Mouse (Mus musculus) liver, embryonic 12.5 days (tissue): ENCODE measurements around the gene Stmnd1. TPM values are rescaled to one million over a fixed set of nuclear protein-coding genes. Genes with fewer than 3 reads are reported as not detected.
"Not testable (repeated sequence)": the region's sequence is repeated elsewhere in the genome, so short reads cannot be mapped to it uniquely, and the experiment has no call there.

Experiments used
- ATAC-seq: fragments of 200-750 bp; cut with Nextera tagmentation; 2 replicates; pipeline ENCODE4 v1.8.0; 2017; ENCODE audit warnings: moderate number of reproducible peaks, mild to moderate bottlenecking, moderate library complexity
- H3K27ac ChIP-seq: fragments of 300-500 bp; sonication (generic); 2 replicates; pipeline ENCODE4 v1.5.1; 2016; ENCODE audit warnings: mild to moderate bottlenecking
- H3K27me3 ChIP-seq: fragments of 300-500 bp; sonication (generic); replicated peaks from 2 replicates; pipeline ENCODE4 v1.6.1; 2016; ENCODE audit warnings: mild to moderate bottlenecking, moderate library complexity
- H3K36me3 ChIP-seq: fragments of 300-500 bp; sonication (generic); 2 replicates; pipeline ENCODE4 v1.6.1; 2016; ENCODE audit warnings: mild to moderate bottlenecking, moderate library complexity
- H3K4me1 ChIP-seq: fragments of 300-500 bp; sonication (generic); 2 replicates; pipeline ENCODE4 v1.6.1; 2016
- H3K4me2 ChIP-seq: fragments of 300-500 bp; sonication (generic); 2 replicates; pipeline ENCODE4 v1.6.1; 2016; ENCODE audit warnings: mild to moderate bottlenecking, moderate library complexity
- H3K4me3 ChIP-seq: fragments of 300-500 bp; sonication (generic); 2 replicates; pipeline ENCODE4 v1.5.1; 2016; ENCODE audit warnings: mild to moderate bottlenecking, moderate library complexity
- H3K9ac ChIP-seq: fragments of 300-500 bp; sonication (generic); 2 replicates; pipeline ENCODE4 v1.6.1; 2016; ENCODE audit warnings: mild to moderate bottlenecking, moderate library complexity
- H3K9me3 ChIP-seq: fragments of 300-500 bp; sonication (generic); replicated peaks from 2 replicates; pipeline ENCODE4 v1.6.1; 2016; ENCODE audit warnings: mild to moderate bottlenecking, moderate library complexity
- whole genome bisulfite sequencing: fragments of 180-500 bp; shearing (Covaris S2); methylation state at CpG from one replicate; pipeline ENCODE4 v1.1.7; 2016; ENCODE audit not compliant: insufficient replicate concordance; 5-methylcytosine and 5-hydroxymethylcytosine counted together
- polyA plus RNA-seq: library from polyadenylated mRNA; unstranded; fragments of >200 nt; fragmentation: Nextera tagmentation; extraction: Ambion mirVana; gene quantifications from 2 replicates; pipeline ENCODE4 v1.2.1, GENCODE M21; 2016

Stmnd1 gene
- polyA plus RNA-seq, 1 experiment from 2014 or later, result not detected

DNA sequence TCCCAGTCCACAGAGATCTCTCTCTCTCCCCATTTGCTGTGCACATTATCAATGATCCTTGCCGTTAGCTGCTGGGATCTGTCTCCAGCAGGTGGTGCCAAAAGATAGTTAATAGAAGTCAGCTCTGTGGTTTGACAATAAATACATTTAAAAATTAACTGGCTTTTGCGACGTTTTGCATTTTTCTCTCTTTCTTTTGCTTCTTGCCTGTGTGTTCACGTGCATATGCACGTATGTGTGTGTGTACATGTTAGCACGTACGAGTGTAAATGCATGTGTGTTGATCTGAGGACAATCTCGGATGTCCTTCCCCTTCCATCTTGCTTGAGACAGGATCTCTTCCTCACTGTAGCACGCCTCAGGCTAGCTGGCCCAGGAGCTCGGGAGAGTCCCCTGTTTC is 37.3 kb downstream of the Stmnd1 start:
- Histone ChIP-seq H3K27me3 (no peaks in the 10 kb centered on the region), H3K27ac (no peak overlapping the region), H3K9ac (no peak overlapping the region), H3K4me1 (no peaks in the 10 kb centered on the region), H3K36me3 (no peaks in the 10 kb centered on the region), H3K9me3 (no peaks in the 10 kb centered on the region), H3K4me3 (no peak overlapping the region), H3K4me2 (no peak overlapping the region)
- WGBS, result 35% methylated on average over 10 of the region's 10 CpGs
- no peak for ATAC-seq

DNA sequence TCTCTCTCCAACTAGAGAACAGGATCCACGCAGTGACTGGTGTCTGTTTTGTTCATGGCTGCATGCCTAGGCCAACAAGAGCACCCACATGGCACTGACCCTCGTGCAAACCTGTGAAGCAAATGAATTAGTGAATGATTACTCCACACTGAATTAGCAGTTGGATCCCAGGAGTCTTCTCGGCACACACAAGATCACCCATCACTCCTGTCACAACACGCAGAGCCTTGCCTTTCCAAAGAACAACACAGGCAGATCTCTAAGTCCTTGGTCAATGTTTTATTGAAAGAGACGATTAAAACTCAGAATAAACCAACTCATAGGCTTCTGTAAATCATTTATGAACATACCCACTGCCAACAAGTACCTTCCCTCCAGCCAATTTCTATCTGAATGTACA is 39.7 kb downstream of the Stmnd1 start:
- 56% methylated on average over 5 of the region's 5 CpGs for WGBS
- no peak for ATAC-seq
- Histone ChIP-seq H3K27ac (no peak overlapping the region), H3K27me3 (no peaks in the 10 kb centered on the region), H3K4me3 (no peak overlapping the region), H3K9ac (no peak overlapping the region), H3K9me3 (no peaks in the 10 kb centered on the region), H3K4me2 (no peak overlapping the region), H3K36me3 (no peaks in the 10 kb centered on the region), H3K4me1 (no peaks in the 10 kb centered on the region)

GRCm38 (mm10) chr13:46315165-46315564 is 41.6 kb downstream of the Stmnd1 start:
- Histone ChIP-seq H3K27me3 (no peaks in the 10 kb centered on the region), H3K9ac (no peak overlapping the region), H3K4me1 (no peaks in the 10 kb centered on the region), H3K4me2 (no peak overlapping the region), H3K9me3 (no peaks in the 10 kb centered on the region), H3K27ac (no peak overlapping the region), H3K36me3 (no peaks in the 10 kb centered on the region), H3K4me3 (no peak overlapping the region)
- no peak for ATAC-seq
- 82% methylated on average over 7 of the region's 7 CpGs for WGBS

- Histone ChIP-seq H3K27ac (no peak overlapping the region), H3K4me1 (no peaks in the 10 kb centered on the region), H3K4me2 (no peak overlapping the region), H3K4me3 (no peak overlapping the region), H3K9ac (no peak overlapping the region), H3K9me3 (no peaks in the 10 kb centered on the region), H3K27me3 (no peaks in the 10 kb centered on the region), H3K36me3 (no peaks in the 10 kb centered on the region)
- 58% methylated on average over 4 of the region's 4 CpGs for WGBS
- no peak for ATAC-seq
These were observed 52.9 kb downstream of the Stmnd1 start for GRCm38 (mm10) chr13:46326351-46326985.

- Histone ChIP-seq H3K27ac (no peak overlapping the region), H3K36me3 (no peaks in the 10 kb centered on the region), H3K4me2 (no peak overlapping the region), H3K4me1 (0 out of 2 replicates have a peak, but pooled peaks cover 8% of the 10 kb centered on the region), H3K9me3 (peaks cover 6% of the 10 kb centered on the region), H3K9ac (no peak overlapping the region), H3K4me3 (no peak overlapping the region), H3K27me3 (no peaks in the 10 kb centered on the region)
- 67% methylated on average over 6 of the region's 6 CpGs for WGBS
- no peak for ATAC-seq
These were observed 61.5 kb downstream of the Stmnd1 start for GRCm38 (mm10) chr13:46335020-46335419.

DNA sequence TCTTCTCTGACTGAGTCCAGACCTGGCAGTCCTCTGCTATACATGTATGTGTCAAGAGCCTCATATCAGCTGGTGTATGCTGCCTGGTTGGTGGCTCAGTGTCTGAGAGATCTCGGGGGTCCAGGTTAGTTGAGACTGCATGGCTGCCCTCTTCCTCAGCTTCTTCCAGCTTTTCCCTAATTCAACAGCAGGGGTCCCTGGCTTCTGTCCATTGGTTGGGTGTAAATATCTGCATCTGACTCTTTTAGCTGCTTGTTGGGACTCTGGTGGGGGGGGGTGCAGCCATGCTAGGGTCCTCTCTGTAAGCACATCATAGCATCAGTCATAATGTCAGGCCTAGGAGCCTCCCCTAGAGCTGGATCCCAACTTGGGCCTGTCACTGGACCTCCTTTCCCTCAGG is 62.8 kb downstream of the Stmnd1 start:
- not testable (repeated sequence) for H3K36me3 ChIP-seq, H3K4me3 ChIP-seq, H3K9ac ChIP-seq, H3K9me3 ChIP-seq, H3K27me3 ChIP-seq, H3K27ac ChIP-seq, H3K4me2 ChIP-seq, ATAC-seq
- 48% methylated on average over 1 of the region's 1 CpGs for WGBS
- peaks cover 12% of the 10 kb centered on the region; the same call in 1 of the 2 replicates for H3K4me1 ChIP-seq

DNA sequence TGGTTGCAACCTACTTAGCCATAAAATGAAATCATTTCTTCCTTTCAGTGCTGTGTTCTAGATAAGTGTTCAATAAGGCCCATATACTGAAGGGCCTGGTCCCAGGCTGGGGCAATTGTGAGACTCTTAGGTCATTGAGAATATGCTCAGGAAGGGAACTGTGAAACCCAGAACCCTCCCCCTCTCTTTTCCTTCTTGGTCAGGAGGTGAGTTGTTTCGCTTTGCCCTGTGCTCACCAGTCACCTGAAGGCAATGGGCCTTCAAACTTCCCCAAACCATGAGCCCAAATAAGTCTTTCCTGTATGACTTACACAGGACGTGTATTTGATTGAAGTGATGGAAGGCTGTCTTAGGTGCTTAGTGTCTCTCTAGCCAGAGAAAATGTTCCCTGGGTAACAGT is 64.3 kb downstream of the Stmnd1 start:
- Histone ChIP-seq H3K27me3 (no peaks in the 10 kb centered on the region), H3K4me3 (no peak overlapping the region), H3K4me2 (no peak overlapping the region), H3K27ac (no peak overlapping the region), H3K36me3 (no peaks in the 10 kb centered on the region), H3K9me3 (no peaks in the 10 kb centered on the region), H3K9ac (no peak overlapping the region), H3K4me1 (peaks cover 12% of the 10 kb centered on the region; the same call in 1 of the 2 replicates)
- 32% methylated on average over 2 of the region's 2 CpGs for WGBS
- no peak for ATAC-seq

DNA sequence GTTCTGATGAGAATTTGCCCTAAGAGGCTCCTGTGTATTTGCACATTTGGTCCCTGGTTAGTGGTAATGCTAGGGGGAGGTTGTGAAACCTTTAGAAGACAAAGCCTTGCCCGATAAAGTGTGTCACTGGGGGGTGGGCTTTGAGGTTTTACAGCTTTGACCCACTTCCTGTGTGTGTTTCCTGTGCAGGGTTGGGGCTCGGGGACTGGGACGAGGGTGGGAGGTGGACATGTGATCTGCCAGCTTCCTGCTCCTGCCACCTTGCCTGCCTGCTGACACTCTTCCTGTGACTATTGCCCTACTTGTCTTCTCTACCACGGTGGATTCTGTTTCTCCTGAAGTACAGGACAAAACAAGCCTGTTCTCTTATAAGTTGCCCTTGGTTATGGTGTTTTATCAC is 66.4 kb downstream of the Stmnd1 start:
- H3K9me3 ChIP-seq, result no peaks in the 10 kb centered on the region
- no peak overlapping the region for H3K4me3 ChIP-seq
- H3K9ac ChIP-seq, result no peak overlapping the region
- H3K27me3 ChIP-seq, result no peaks in the 10 kb centered on the region
- no peak overlapping the region for H3K27ac ChIP-seq
- no peak overlapping the region for H3K4me2 ChIP-seq
- 13% methylated on average over 4 of the region's 4 CpGs for WGBS
- H3K36me3 ChIP-seq, result no peaks in the 10 kb centered on the region
- no peak for ATAC-seq
- peaks cover 12% of the 10 kb centered on the region; the same call in 1 of the 2 replicates for H3K4me1 ChIP-seq

DNA sequence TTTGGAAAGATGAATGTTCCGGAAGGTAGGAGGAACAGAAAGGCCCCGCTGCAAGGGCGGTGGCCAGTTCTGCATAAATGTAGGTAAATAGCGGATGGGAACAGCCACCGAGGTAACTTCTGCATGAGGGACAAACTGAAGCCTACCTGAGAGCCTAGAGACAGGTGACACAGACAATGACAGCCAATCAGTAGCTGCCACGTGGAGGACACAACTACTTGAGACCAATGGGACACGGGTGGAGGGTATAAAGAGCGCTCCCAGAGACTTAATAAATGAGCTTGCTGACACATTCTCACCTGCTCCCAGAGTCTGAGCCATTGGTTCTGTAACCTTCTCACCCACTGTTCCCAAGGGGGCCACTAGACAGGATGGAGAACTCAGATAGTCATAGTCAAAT is 67.1 kb downstream of the Stmnd1 start:
- Histone ChIP-seq H3K36me3 (no peaks in the 10 kb centered on the region), H3K27me3 (no peaks in the 10 kb centered on the region), H3K4me1 (peaks cover 12% of the 10 kb centered on the region; the same call in 1 of the 2 replicates), H3K4me3 (no peak overlapping the region), H3K4me2 (no peak overlapping the region), H3K9ac (no peak overlapping the region), H3K9me3 (no peaks in the 10 kb centered on the region), H3K27ac (no peak overlapping the region)
- ATAC-seq, result no peak
- WGBS, result 73% methylated on average over 8 of the region's 8 CpGs

DNA sequence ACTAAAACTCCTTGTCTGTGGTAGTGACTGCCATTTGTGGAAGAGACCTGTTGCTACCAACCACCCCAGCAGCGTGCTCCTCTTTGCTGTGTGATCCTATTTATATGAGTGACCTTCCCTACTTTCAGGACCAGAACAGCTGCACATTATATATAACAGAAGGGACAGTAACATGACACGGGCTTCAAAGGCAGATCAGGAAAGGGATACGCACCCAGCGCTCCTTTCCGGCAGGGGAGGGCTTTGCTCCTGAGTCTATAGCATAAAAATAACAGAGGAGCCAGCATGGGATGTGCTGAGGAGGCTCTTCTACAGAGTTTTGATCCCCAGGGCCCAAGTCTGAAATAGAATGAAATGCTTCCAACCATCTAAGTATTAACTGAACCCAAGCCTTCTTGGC is 67.9 kb downstream of the Stmnd1 start:
- Histone ChIP-seq H3K4me2 (no peak overlapping the region), H3K36me3 (no peaks in the 10 kb centered on the region), H3K4me1 (peaks cover 12% of the 10 kb centered on the region; the same call in 1 of the 2 replicates), H3K4me3 (no peak overlapping the region), H3K27me3 (no peaks in the 10 kb centered on the region), H3K9me3 (no peaks in the 10 kb centered on the region), H3K9ac (no peak overlapping the region), H3K27ac (no peak overlapping the region)
- ATAC-seq, result no peak
- 82% methylated on average over 5 of the region's 5 CpGs for WGBS

DNA sequence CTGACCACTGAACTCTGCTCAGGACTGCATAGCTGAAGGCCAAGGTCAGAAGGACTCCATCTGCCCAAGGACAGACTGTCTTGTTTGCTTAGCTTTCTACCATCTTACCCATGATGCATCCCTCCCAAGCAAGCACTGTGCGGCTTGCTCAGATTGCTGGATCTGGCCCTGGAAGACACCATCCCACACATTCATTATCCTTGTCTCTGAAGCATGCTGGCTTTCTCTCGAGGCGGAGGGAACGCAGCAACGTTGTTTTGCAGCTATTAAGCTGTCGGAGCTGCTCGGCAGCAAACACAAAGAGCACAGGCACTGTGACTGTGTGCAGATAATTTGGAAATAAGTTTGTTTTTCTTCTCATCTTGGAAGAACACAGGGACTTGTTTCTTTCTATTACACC is 69.7 kb downstream of the Stmnd1 start:
- Histone ChIP-seq H3K4me1 (peaks cover 18% of the 10 kb centered on the region; the same call in 1 of the 2 replicates), H3K9ac (no peak overlapping the region), H3K27ac (no peak overlapping the region), H3K4me2 (no peak overlapping the region), H3K27me3 (no peaks in the 10 kb centered on the region), H3K36me3 (no peaks in the 10 kb centered on the region), H3K4me3 (no peak overlapping the region), H3K9me3 (no peaks in the 10 kb centered on the region)
- no peak for ATAC-seq
- WGBS, result 84% methylated on average over 7 of the region's 7 CpGs

GRCm38 (mm10) chr13:46346830-46347512 is 73.5 kb downstream of the Stmnd1 start:
- Histone ChIP-seq H3K4me2 (no peak overlapping the region), H3K27me3 (no peaks in the 10 kb centered on the region), H3K9ac (no peak overlapping the region), H3K4me1 (peaks cover 6% of the 10 kb centered on the region; the same call in 1 of the 2 replicates), H3K4me3 (no peak overlapping the region), H3K27ac (no peak overlapping the region), H3K36me3 (no peaks in the 10 kb centered on the region), H3K9me3 (no peaks in the 10 kb centered on the region)
- no peak for ATAC-seq
- 58% methylated on average over 10 of the region's 10 CpGs for WGBS
